Mouse (Mus musculus): Measurements from ENCODE around the gene 0610010K14Rik.

The 0610010K14Rik gene

DNA sequence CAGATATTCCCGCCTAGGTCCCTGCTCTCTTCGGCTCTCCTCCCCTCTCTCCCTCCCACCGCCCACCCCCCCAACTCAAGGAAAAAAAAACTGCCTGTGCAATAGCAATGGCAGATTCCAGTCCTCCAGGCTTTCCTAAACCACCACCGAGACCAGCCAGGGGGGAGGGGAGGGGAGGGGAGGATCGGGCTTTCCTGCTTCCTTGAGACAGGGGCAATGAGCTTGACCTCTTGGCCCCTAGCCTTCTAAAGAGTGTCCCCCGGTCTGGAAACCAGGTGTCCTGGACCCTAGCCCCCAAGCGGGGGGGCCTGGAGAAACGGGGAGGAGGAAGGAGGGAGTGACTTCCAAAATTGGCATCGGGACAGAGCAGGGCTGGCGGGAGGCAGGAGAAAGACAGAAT is 5.2 kb downstream of the 0610010K14Rik start:
- Histone ChIP-seq H3K27me3 (ENCODE audit: insufficient read depth, low read length) (peaks cover 28% of the 10 kb centered on the region), H3K4me3 (replicated peaks; ENCODE audit: low read length) (peak overlapping the region; percentile 73), H3K36me3 (ENCODE audit: insufficient read depth, low read length) (peaks cover 27% of the 10 kb centered on the region), H3K4me1 (replicated peaks; ENCODE audit: low read depth, low read length) (peaks cover 95% of the 10 kb centered on the region), H3K9me3 (ENCODE audit: low read length) (no peaks in the 10 kb centered on the region)
- TF ChIP-seq CTCF (conservative IDR thresholded peaks at IDR 0.05; ENCODE audit: low read length) (no peak), NANOG (IDR thresholded peaks at IDR 0.05; ENCODE audit: borderline replicate concordance, low read length) (no peak), POU5F1 (IDR thresholded peaks at IDR 0.05; ENCODE audit: borderline replicate concordance, low read length) (no peak)

DNA sequence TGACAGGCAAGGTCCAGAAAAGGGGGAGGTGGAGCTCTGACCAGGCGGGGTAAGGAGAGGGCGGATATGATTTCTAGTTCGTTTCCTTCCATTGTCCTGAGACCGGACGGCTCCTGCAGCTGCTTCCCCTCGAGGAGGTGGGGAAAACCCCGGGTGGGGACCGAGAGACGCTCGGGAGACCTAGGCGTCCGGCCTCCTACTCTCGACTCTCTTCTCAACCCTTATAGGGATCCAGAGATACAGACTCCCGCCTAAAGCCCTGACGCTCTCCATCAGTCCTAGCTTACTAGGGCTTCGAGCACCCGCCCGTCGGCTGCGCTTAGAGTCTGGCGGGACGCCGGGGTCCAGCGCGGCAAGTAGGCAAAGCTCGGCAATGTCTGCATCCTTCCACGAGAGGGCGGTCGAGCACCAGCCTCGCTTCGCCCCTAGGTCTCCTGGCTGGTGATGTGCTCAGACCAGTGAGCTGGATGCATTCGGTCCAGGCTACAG is 7.4 kb downstream of the 0610010K14Rik start:
- Histone ChIP-seq H3K4me3 (replicated peaks; ENCODE audit: low read length) (peak overlapping the region; percentile 79), H3K27me3 (ENCODE audit: insufficient read depth, low read length) (peaks cover 50% of the 10 kb centered on the region), H3K36me3 (ENCODE audit: insufficient read depth, low read length) (peaks cover 12% of the 10 kb centered on the region), H3K9me3 (ENCODE audit: low read length) (no peaks in the 10 kb centered on the region), H3K4me1 (replicated peaks; ENCODE audit: low read depth, low read length) (peaks cover 98% of the 10 kb centered on the region)
- TF ChIP-seq NANOG (IDR thresholded peaks at IDR 0.05; ENCODE audit: borderline replicate concordance, low read length) (no peak), POU5F1 (IDR thresholded peaks at IDR 0.05; ENCODE audit: borderline replicate concordance, low read length) (no peak), CTCF (conservative IDR thresholded peaks at IDR 0.05; ENCODE audit: low read length) (peak; percentile 83)

DNA sequence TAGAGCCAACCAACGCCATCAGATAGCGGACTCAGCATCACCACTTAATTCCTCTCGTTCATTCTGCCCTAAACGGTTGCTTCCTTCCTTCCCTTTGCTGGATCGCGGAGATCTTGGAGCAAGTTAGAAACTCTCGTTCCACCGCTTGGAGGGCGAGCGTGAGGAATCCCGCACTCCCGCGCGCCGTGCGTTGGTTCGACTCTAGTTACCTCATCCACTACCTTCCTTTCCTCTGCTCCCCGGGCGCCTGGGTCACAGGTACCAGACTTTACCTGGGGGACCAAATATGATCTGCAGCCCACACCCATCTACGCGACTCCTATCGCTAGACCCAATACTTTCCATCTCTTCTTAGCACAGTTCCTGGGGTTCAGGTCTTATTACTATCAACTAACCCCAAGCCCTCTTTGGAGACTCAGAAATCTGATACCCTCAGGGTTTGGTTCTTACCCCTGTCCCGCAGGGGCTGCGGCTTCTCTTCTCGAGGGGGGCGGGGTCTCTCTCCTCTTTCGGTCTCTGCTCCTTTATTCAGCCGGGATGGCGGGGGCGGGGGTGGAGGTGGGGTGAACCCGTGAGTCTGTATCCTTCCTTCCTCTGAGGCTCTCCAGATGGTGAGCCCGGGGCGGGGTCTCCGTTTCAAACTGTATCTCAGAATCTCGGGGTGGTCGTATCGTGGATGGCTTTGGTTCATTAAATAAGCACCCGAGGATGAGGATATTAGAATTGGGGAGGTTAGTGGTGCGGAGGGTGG is 8.3 kb downstream of the 0610010K14Rik start, which contains the start of gene Bcl6b:
TSS of gene Bcl6b (minus strand) at position 539 of the 751 bp plus-strand sequence.
- H3K4me3 ChIP-seq (replicated peaks; ENCODE audit: low read length) = peak within 1 kb of the TSS; percentile 79
- H3K9me3 ChIP-seq (ENCODE audit: low read length) = no peaks in the 10 kb centered on the region
- peaks cover 59% of the 10 kb centered on the region for H3K27me3 ChIP-seq (ENCODE audit: insufficient read depth, low read length)
- TF ChIP-seq CTCF (conservative IDR thresholded peaks at IDR 0.05; ENCODE audit: low read length) (no peak), POU5F1 (IDR thresholded peaks at IDR 0.05; ENCODE audit: borderline replicate concordance, low read length) (no peak), NANOG (IDR thresholded peaks at IDR 0.05; ENCODE audit: borderline replicate concordance, low read length) (no peak)
- H3K4me1 ChIP-seq (replicated peaks; ENCODE audit: low read depth, low read length) = peaks cover 92% of the 10 kb centered on the region
- peaks cover 12% of the 10 kb centered on the region for H3K36me3 ChIP-seq (ENCODE audit: insufficient read depth, low read length)

DNA sequence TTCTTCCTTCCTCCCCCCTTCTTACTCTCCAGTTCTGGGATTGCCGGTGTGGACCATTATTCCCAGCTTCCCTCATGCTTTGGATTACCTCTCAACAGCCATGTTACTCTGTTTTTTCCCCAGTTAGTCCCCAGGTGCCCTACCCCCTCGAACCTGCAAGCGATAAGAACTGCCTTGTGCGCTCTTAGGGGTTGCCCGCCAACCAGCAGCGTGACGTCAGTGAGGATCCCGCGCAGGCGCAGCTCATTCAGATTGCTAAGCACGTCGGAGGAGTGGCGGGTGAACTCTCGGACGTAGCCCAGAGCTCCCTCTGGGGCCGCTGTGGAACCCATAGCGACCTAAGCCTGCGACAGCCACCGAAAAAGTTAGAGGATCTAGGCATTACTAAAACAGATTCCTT is 8.9 kb downstream of the 0610010K14Rik start:
- H3K36me3 ChIP-seq (ENCODE audit: insufficient read depth, low read length) = peaks cover 15% of the 10 kb centered on the region
- no peaks in the 10 kb centered on the region for H3K9me3 ChIP-seq (ENCODE audit: low read length)
- peaks cover 90% of the 10 kb centered on the region for H3K4me1 ChIP-seq (replicated peaks; ENCODE audit: low read depth, low read length)
- H3K4me3 ChIP-seq (replicated peaks; ENCODE audit: low read length) = peak overlapping the region; percentile 79
- TF ChIP-seq NANOG (IDR thresholded peaks at IDR 0.05; ENCODE audit: borderline replicate concordance, low read length) = no peak
- TF ChIP-seq CTCF (conservative IDR thresholded peaks at IDR 0.05; ENCODE audit: low read length) = no peak
- no peak for TF ChIP-seq POU5F1 (IDR thresholded peaks at IDR 0.05; ENCODE audit: borderline replicate concordance, low read length)
- H3K27me3 ChIP-seq (ENCODE audit: insufficient read depth, low read length) = peaks cover 65% of the 10 kb centered on the region

DNA sequence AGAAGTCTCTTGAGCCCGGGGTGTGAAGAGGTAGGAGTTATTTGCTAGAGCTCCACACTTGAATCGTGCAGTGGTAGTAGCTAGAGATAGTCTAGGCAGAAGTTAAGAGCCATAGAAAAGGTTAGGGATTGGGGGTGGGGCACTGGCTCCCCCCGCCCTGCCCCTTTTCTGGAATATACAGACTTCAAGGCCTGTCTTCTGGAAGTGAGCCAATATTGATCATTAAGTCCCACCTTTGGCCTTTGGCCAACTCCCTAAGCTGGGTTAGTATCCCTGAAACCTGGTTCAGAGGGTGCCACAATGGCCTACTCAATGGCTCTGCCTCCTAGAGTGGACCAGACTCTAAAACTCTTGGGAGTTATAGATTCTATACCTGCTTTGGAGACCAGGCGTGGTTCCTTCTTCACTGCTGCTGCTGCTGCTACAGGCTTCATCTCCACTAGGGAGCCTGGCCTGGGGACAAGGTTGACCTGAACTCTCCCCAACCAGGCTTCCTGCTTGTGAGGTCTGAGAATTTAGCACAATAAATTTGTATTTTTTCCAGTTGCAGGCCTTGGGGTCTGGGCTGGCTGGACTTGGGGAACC is 10.0 kb downstream of the 0610010K14Rik start:
- Histone ChIP-seq H3K4me3 (replicated peaks; ENCODE audit: low read length) (0 out of 2 replicates have a peak overlapping the region, but pooled peaks have one; percentile 79), H3K27me3 (ENCODE audit: insufficient read depth, low read length) (peaks cover 70% of the 10 kb centered on the region), H3K36me3 (ENCODE audit: insufficient read depth, low read length) (peaks cover 22% of the 10 kb centered on the region), H3K4me1 (replicated peaks; ENCODE audit: low read depth, low read length) (peaks cover 88% of the 10 kb centered on the region), H3K9me3 (ENCODE audit: low read length) (no peaks in the 10 kb centered on the region)
- no peak for TF ChIP-seq CTCF (conservative IDR thresholded peaks at IDR 0.05; ENCODE audit: low read length)
- no peak for TF ChIP-seq NANOG (IDR thresholded peaks at IDR 0.05; ENCODE audit: borderline replicate concordance, low read length)
- no peak for TF ChIP-seq POU5F1 (IDR thresholded peaks at IDR 0.05; ENCODE audit: borderline replicate concordance, low read length)

DNA sequence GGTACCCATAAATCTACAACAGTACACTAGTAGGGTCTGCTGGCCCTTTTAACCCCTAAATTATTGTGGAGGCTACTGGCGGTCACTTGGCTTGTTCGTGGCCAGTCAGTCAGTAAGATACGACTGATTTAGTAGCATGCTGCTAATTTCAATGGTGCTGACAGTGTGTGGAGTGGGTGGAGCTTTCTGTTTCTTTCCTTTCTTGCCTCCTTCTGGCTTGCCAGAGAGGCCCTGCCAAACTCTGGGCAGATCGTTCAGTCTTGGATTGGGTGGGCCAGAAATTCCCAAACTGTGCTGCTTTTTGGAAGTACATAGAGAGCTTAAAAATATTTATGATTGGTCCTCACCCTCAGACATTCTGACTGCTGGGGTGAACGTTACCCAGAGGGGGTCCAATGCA is 10.6 kb downstream of the 0610010K14Rik start:
- TF ChIP-seq CTCF (conservative IDR thresholded peaks at IDR 0.05; ENCODE audit: low read length) (no peak), POU5F1 (IDR thresholded peaks at IDR 0.05; ENCODE audit: borderline replicate concordance, low read length) (no peak)
- Histone ChIP-seq H3K27me3 (ENCODE audit: insufficient read depth, low read length) (peaks cover 73% of the 10 kb centered on the region), H3K4me1 (replicated peaks; ENCODE audit: low read depth, low read length) (peaks cover 88% of the 10 kb centered on the region), H3K4me3 (replicated peaks; ENCODE audit: low read length) (peak overlapping the region; percentile 66), H3K36me3 (ENCODE audit: insufficient read depth, low read length) (peaks cover 25% of the 10 kb centered on the region), H3K9me3 (ENCODE audit: low read length) (no peaks in the 10 kb centered on the region)

DNA sequence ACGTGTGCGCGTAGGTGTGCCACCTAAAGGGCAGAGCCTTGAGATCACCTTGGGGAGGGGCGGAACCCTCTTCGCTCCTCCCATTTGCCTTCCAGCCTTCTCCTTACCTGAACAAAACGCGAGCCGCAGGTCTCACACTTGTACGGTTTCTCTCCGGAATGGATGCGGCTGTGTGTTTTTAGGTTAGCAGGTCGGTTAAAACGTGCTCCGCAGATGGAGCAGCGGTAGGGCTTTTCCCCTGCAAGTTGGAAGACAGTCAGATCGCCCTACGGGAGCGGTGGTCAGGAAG is 11.2 kb downstream of the 0610010K14Rik start:
- TF ChIP-seq POU5F1 (IDR thresholded peaks at IDR 0.05; ENCODE audit: borderline replicate concordance, low read length) = no peak
- TF ChIP-seq CTCF (conservative IDR thresholded peaks at IDR 0.05; ENCODE audit: low read length) = no peak
- no peak for TF ChIP-seq NANOG (IDR thresholded peaks at IDR 0.05; ENCODE audit: borderline replicate concordance, low read length)
- Histone ChIP-seq H3K27me3 (ENCODE audit: insufficient read depth, low read length) (peaks cover 73% of the 10 kb centered on the region), H3K4me1 (replicated peaks; ENCODE audit: low read depth, low read length) (peaks cover 88% of the 10 kb centered on the region), H3K36me3 (ENCODE audit: insufficient read depth, low read length) (peaks cover 25% of the 10 kb centered on the region), H3K9me3 (ENCODE audit: low read length) (no peaks in the 10 kb centered on the region), H3K4me3 (replicated peaks; ENCODE audit: low read length) (peak overlapping the region; percentile 66)

DNA sequence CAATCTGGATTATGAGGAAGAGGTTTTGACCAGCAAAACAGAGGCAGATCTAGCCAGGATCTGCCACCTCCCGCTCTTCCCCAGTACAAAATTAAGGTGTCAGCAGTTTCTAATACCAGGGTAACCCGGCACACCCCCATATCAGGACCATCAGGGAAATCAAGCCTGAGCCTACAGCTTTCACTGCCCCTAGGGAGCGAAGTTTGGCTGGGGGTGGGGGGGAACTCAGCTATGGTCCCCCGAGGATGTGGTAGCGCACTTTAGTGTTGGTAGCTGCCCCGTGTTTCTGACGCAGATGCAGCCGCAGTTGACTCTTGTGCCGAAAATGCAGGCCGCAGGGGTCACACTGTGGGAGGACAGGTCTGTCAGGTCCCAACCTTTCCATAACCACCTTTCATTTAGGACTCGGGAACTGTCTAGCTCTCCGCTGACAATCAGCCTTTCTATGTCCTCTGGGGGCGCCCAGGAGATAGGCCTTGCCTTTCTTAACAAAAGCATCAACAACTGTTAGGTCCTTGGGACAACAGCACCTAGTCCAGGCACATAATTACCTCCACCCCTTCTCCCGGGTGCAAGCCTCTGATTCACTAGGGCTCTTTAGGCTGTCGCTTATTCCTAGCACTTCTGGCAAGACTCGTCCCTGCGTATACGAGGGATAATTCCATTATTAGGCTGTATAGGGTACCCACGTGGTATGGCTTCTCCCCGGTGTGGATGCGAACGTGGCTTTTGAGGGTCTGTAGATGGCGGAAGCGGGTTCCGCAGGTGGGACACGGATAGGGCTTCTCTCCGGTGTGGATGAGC is 11.7 kb downstream of the 0610010K14Rik start:
- peaks cover 73% of the 10 kb centered on the region for H3K27me3 ChIP-seq (ENCODE audit: insufficient read depth, low read length)
- peaks cover 25% of the 10 kb centered on the region for H3K36me3 ChIP-seq (ENCODE audit: insufficient read depth, low read length)
- TF ChIP-seq POU5F1 (IDR thresholded peaks at IDR 0.05; ENCODE audit: borderline replicate concordance, low read length) (no peak), CTCF (conservative IDR thresholded peaks at IDR 0.05; ENCODE audit: low read length) (no peak), NANOG (IDR thresholded peaks at IDR 0.05; ENCODE audit: borderline replicate concordance, low read length) (no peak)
- peaks cover 88% of the 10 kb centered on the region for H3K4me1 ChIP-seq (replicated peaks; ENCODE audit: low read depth, low read length)
- no peaks in the 10 kb centered on the region for H3K9me3 ChIP-seq (ENCODE audit: low read length)
- H3K4me3 ChIP-seq (replicated peaks; ENCODE audit: low read length) = peak overlapping the region; percentile 66

Data from E14TG2a.4 (cell line).